Mouse (Mus musculus): ENCODE data around the gene Mapk3. TPM values are rescaled to one million over a fixed set of nuclear protein-coding genes. Genes with fewer than 3 reads are reported as not detected.

Mapk3 gene
- polyA plus RNA-seq, 1 experiment, result 126 TPM

DNA sequence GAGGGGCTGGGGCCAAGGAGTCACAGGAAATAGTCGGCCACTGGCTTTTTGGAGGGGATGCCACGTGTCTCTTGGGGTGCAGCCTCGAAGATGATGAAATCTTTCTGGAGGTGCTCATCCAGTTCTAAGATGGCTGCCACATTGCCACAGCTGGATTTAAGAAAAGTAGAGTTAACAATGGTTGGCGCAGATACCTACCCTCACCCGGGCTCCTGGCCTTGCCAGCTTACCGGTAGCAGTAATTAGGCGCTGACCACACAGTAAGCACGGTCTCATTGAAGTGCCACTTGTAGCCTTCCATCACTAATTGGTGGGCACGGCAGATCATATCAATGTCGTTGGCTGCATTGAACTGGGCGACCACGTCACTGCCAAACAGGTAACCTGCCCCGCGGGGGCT, 26.7 kb downstream of the Mapk3 start:
- TF ChIP-seq CEBPB (IDR thresholded peaks at IDR 0.05; ENCODE audit: insufficient read depth, poor library complexity, severe bottlenecking) (no peak), POLR2A (IDR thresholded peaks at IDR 0.05; ENCODE audit: insufficient read length, low read depth) (no peak), E2F4 (IDR thresholded peaks at IDR 0.05; ENCODE audit: insufficient read depth) (no peak), POLR2AphosphoS2 (IDR thresholded peaks at IDR 0.05; ENCODE audit: insufficient read length, low read depth) (no peak), MYOD1 (IDR thresholded peaks at IDR 0.05; ENCODE audit: control insufficient read depth in 1 of 3, insufficient read length in 2 of 3, low read depth in 2 of 3) (no peak), TCF12 (IDR thresholded peaks at IDR 0.05; ENCODE audit: insufficient read depth, poor library complexity, severe bottlenecking) (no peak), MAX (IDR thresholded peaks at IDR 0.05; ENCODE audit: low read depth) (no peak)
- no peak overlapping the region for H3K4me2 ChIP-seq (ENCODE audit: low read depth)
- no peak overlapping the region for H3ac ChIP-seq (ENCODE audit: control insufficient read depth, insufficient read length)
- H3K79me2 ChIP-seq (ENCODE audit: control insufficient read depth, insufficient read depth), result peaks cover 21% of the 10 kb centered on the region
- H3K27me3 ChIP-seq (ENCODE audit: control insufficient read depth, insufficient read depth, insufficient read length), result no peaks in the 10 kb centered on the region
- no peak overlapping the region for H3K4me3 ChIP-seq
- peaks cover 16% of the 10 kb centered on the region for H3K36me3 ChIP-seq (ENCODE audit: control insufficient read depth, insufficient read depth)

DNA sequence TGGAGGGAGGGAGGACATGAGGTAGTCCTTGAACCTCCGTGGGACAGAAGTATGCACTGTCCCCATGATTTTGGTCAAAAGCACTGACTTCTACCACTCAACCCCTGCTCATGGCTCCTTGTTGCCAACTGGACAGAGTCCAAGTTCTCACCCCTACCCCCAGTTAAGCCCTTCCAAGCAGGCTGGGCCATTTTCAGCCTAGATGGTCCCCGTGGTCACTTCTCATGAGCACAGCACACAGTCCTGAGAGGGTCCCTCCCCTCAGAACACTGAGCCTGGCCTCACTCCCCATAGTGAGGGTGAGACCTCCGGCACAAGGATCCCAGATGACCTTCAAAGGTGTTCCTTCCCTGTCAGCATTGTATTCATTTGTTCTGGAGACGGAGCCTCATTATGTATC, 29.7 kb downstream of the Mapk3 start:
- H3K4me3 ChIP-seq, result no peak overlapping the region
- H3K36me3 ChIP-seq (ENCODE audit: control insufficient read depth, insufficient read depth), result peaks cover 19% of the 10 kb centered on the region
- H3K79me2 ChIP-seq (ENCODE audit: control insufficient read depth, insufficient read depth), result peaks cover 29% of the 10 kb centered on the region
- H3K4me2 ChIP-seq (ENCODE audit: low read depth), result no peak overlapping the region
- H3ac ChIP-seq (ENCODE audit: control insufficient read depth, insufficient read length), result no peak overlapping the region
- no peak for TF ChIP-seq E2F4 (IDR thresholded peaks at IDR 0.05; ENCODE audit: insufficient read depth)
- TF ChIP-seq MYOG (IDR thresholded peaks at IDR 0.05; ENCODE audit: control insufficient read depth in 1 of 3, insufficient read depth in 1 of 3, insufficient read length in 2 of 3, low read depth in 2 of 3), result no peak
- TF ChIP-seq POLR2A (IDR thresholded peaks at IDR 0.05; ENCODE audit: insufficient read length, low read depth), result no peak
- no peak for TF ChIP-seq MAX (IDR thresholded peaks at IDR 0.05; ENCODE audit: low read depth)
- no peak for TF ChIP-seq TCF12 (IDR thresholded peaks at IDR 0.05; ENCODE audit: insufficient read depth, poor library complexity, severe bottlenecking)
- no peak for TF ChIP-seq MYOD1 (IDR thresholded peaks at IDR 0.05; ENCODE audit: control insufficient read depth in 1 of 3, insufficient read length in 2 of 3, low read depth in 2 of 3)
- TF ChIP-seq CEBPB (IDR thresholded peaks at IDR 0.05; ENCODE audit: insufficient read depth, poor library complexity, severe bottlenecking), result no peak
- no peak for TF ChIP-seq TCF3 (IDR thresholded peaks at IDR 0.05; ENCODE audit: insufficient read length, low read depth)
- no peak for TF ChIP-seq SRF (IDR thresholded peaks at IDR 0.05; ENCODE audit: control insufficient read depth, insufficient read length, low read depth)
- TF ChIP-seq POLR2AphosphoS2 (IDR thresholded peaks at IDR 0.05; ENCODE audit: insufficient read length, low read depth), result no peak
- TF ChIP-seq USF1 (IDR thresholded peaks at IDR 0.05; ENCODE audit: low read depth), result no peak
- TF ChIP-seq REST (IDR thresholded peaks at IDR 0.05; ENCODE audit: insufficient read depth, insufficient read length), result no peak
- H3K27me3 ChIP-seq (ENCODE audit: control insufficient read depth, insufficient read depth, insufficient read length), result no peaks in the 10 kb centered on the region

DNA sequence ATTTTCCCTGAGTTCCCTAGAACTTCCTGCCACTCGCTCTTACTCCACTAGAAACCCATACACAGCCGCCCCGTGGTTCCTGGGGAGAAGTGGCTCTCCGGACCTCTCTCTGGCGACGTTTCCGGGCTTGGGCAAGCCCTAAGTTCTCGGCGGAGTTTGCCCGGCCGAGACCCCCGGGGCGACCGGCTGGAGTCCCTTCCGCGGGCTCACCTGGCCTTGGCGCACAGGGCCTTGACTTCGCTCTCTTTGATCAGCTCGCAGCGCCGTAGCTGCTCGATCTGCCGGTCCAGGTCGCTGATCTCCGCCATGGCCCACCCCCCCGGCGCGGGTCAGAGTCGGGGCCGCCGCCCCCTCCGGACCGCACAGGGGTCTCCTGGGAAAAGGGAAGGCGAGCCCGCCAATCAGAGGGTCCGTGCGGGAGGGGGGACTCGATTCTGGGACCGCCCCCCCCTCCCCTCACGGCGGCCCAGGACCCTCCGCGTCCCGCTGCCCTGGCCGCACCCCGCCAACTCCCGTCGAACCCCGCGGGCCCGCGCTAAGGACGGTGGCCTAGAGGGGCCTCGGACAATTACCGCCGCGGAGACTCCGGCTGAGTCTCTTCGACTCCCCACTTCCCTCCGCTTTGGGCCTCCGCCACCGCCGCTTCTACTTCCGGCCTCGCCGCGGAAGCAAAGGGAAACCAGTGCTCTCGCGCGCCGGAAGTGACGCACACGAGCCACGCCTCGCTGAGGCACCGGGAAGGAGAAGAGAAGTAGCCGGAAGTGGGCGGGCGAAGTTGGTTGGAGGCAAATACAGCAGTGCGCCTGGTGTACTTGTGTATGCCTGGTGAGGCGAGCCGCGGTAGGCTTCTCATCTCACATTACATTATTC, 32.7 kb downstream of the Mapk3 start, which contains the start of gene Ppp4c:
Gene Ppp4c (minus strand): TSS at position 646 of the 870 bp plus-strand sequence.
- H3K4me3 ChIP-seq, result peak within 1 kb of the TSS; percentile 65
- peak within 1 kb of the TSS; percentile 96 for H3K4me2 ChIP-seq (ENCODE audit: low read depth)
- H3K79me2 ChIP-seq (ENCODE audit: control insufficient read depth, insufficient read depth), result peaks cover 38% of the 10 kb centered on the region
- H3K36me3 ChIP-seq (ENCODE audit: control insufficient read depth, insufficient read depth), result peaks cover 44% of the 10 kb centered on the region
- H3ac ChIP-seq (ENCODE audit: control insufficient read depth, insufficient read length), result peak within 1 kb of the TSS; percentile 88
- no peaks in the 10 kb centered on the region for H3K27me3 ChIP-seq (ENCODE audit: control insufficient read depth, insufficient read depth, insufficient read length)
- TF ChIP-seq POLR2AphosphoS2 (IDR thresholded peaks at IDR 0.05; ENCODE audit: insufficient read length, low read depth) (peak; percentile 99), POLR2A (IDR thresholded peaks at IDR 0.05; ENCODE audit: insufficient read length, low read depth) (peak; percentile 80), CEBPB (IDR thresholded peaks at IDR 0.05; ENCODE audit: insufficient read depth, poor library complexity, severe bottlenecking) (no peak), MYOG (IDR thresholded peaks at IDR 0.05; ENCODE audit: control insufficient read depth in 1 of 3, insufficient read depth in 1 of 3, insufficient read length in 2 of 3, low read depth in 2 of 3) (peak in 1 of 3 experiments; percentile 3)

- H3K4me3 ChIP-seq, result peak overlapping the region; percentile 65
- H3K36me3 ChIP-seq (ENCODE audit: control insufficient read depth, insufficient read depth), result peaks cover 39% of the 10 kb centered on the region
- H3ac ChIP-seq (ENCODE audit: control insufficient read depth, insufficient read length), result peak overlapping the region; percentile 88
- no peaks in the 10 kb centered on the region for H3K27me3 ChIP-seq (ENCODE audit: control insufficient read depth, insufficient read depth, insufficient read length)
- no peak for TF ChIP-seq REST (IDR thresholded peaks at IDR 0.05; ENCODE audit: insufficient read depth, insufficient read length)
- no peak for TF ChIP-seq TCF12 (IDR thresholded peaks at IDR 0.05; ENCODE audit: insufficient read depth, poor library complexity, severe bottlenecking)
- TF ChIP-seq TCF3 (IDR thresholded peaks at IDR 0.05; ENCODE audit: insufficient read length, low read depth), result no peak
- TF ChIP-seq POLR2AphosphoS2 (IDR thresholded peaks at IDR 0.05; ENCODE audit: insufficient read length, low read depth), result no peak
- TF ChIP-seq SRF (IDR thresholded peaks at IDR 0.05; ENCODE audit: control insufficient read depth, insufficient read length, low read depth), result no peak
- TF ChIP-seq E2F4 (IDR thresholded peaks at IDR 0.05; ENCODE audit: insufficient read depth), result no peak
- TF ChIP-seq MYOD1 (IDR thresholded peaks at IDR 0.05; ENCODE audit: control insufficient read depth in 1 of 3, insufficient read length in 2 of 3, low read depth in 2 of 3), result no peak
- TF ChIP-seq USF1 (IDR thresholded peaks at IDR 0.05; ENCODE audit: low read depth), result no peak
- TF ChIP-seq CEBPB (IDR thresholded peaks at IDR 0.05; ENCODE audit: insufficient read depth, poor library complexity, severe bottlenecking), result no peak
- TF ChIP-seq MAX (IDR thresholded peaks at IDR 0.05; ENCODE audit: low read depth), result no peak
- TF ChIP-seq MYOG (IDR thresholded peaks at IDR 0.05; ENCODE audit: control insufficient read depth in 1 of 3, insufficient read depth in 1 of 3, insufficient read length in 2 of 3, low read depth in 2 of 3), result no peak
- TF ChIP-seq POLR2A (IDR thresholded peaks at IDR 0.05; ENCODE audit: insufficient read length, low read depth), result no peak
- peaks cover 46% of the 10 kb centered on the region for H3K79me2 ChIP-seq (ENCODE audit: control insufficient read depth, insufficient read depth)
- peak overlapping the region; percentile 96 for H3K4me2 ChIP-seq (ENCODE audit: low read depth)
These were observed 33.5 kb downstream of the Mapk3 start for GRCm38 (mm10) chr7:126792721-126793443.

Measured in myocyte (in vitro differentiated cells).